Mouse (Mus musculus) C2C12 (cell line): Measurements from ENCODE around the gene Bid. TPM values are rescaled to one million over a fixed set of nuclear protein-coding genes. Genes with fewer than 3 reads are reported as not detected.
"Not testable (repeated sequence)": the region's sequence is repeated elsewhere in the genome, so short reads cannot be mapped to it uniquely, and the experiment has no call there.

ENCODE experiments used
- H3K27me3 ChIP-seq: one replicate; pipeline ENCODE4 v1.6.1; 2011; ENCODE audit not compliant: control insufficient read depth, insufficient read depth, insufficient read length
- H3K36me3 ChIP-seq: one replicate; pipeline ENCODE4 v1.6.1; 2011; ENCODE audit not compliant: control insufficient read depth, insufficient read depth
- H3K4me3 ChIP-seq: one replicate; pipeline ENCODE4 v1.5.1; 2011; ENCODE audit warnings: mild to moderate bottlenecking, control low read depth; ENCODE audit not compliant: poor library complexity, insufficient read depth, severe bottlenecking
- H3K79me2 ChIP-seq: one replicate; pipeline ENCODE4 v1.6.1; 2011; ENCODE audit not compliant: control insufficient read depth, insufficient read depth
- H3K79me3 ChIP-seq: one replicate; pipeline ENCODE4 v1.6.1; 2011; ENCODE audit warnings: low read depth, control low read depth
- H3ac ChIP-seq: one replicate; pipeline ENCODE3; 2011; ENCODE audit warnings: low read depth; ENCODE audit not compliant: control insufficient read depth, insufficient read length
- CEBPB ChIP-seq: IDR thresholded peaks from one replicate; pipeline ENCODE4 v1.6.1; 2011; ENCODE audit warnings: low read depth, mild to moderate bottlenecking, control low read depth, moderate library complexity
- CTCF ChIP-seq: IDR thresholded peaks from one replicate; pipeline ENCODE4 v1.5.1; 2011; ENCODE audit not compliant: control insufficient read depth, insufficient read depth, insufficient read length
- FOSL1 ChIP-seq: IDR thresholded peaks from one replicate; pipeline ENCODE4 v1.8.0; 2011; ENCODE audit warnings: mild to moderate bottlenecking, low read length; ENCODE audit not compliant: poor library complexity, insufficient read depth, severe bottlenecking
- MAX ChIP-seq: IDR thresholded peaks from one replicate; pipeline ENCODE4 v1.6.1; 2011; ENCODE audit warnings: mild to moderate bottlenecking, control low read depth
- MYOD1 ChIP-seq: IDR thresholded peaks from one replicate; pipeline ENCODE4 v1.6.1; 2011; ENCODE audit warnings: low read depth; ENCODE audit not compliant: control insufficient read depth, insufficient read length
- MYOG ChIP-seq: IDR thresholded peaks from one replicate; pipeline ENCODE4 v1.6.1; 2011; ENCODE audit not compliant: control insufficient read depth, insufficient read length; ENCODE audit errors: extremely low read depth
- USF1 ChIP-seq: IDR thresholded peaks from one replicate; pipeline ENCODE4 v1.6.1; 2011; ENCODE audit warnings: low read depth, mild to moderate bottlenecking, control low read depth, moderate library complexity
- polyA plus RNA-seq: library from polyadenylated mRNA; unstranded; fragments of >200 nt; fragmentation: generic; extraction: Trizol; gene quantifications from one replicate; pipeline ENCODE4 v1.2.1, GENCODE M21; 2012; ENCODE audit warnings: missing spikeins

Bid gene
- polyA plus RNA-seq, 1 experiment, result 48.1 TPM

DNA sequence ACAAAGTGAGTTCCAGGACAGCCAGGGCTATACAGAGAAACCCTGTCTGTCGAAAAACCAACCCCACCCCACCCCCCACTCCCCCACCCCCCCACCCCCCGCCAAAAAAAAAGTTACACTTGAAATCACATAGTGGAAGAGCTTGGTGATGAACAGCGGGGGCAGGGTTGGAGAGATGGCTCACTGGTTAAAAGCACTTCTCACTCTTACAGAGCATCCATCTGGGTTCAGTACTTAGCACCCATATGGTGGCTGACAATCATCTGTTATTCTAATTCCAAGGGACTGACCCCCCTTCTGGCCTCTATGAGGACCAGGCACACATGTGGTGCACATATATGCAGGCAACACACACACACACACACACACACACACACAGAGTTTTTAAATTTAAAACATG, 1.3 kb upstream of the Bid start:
- H3K79me2 ChIP-seq, result peaks cover 35% of the 10 kb centered on the region
- H3K36me3 ChIP-seq, result peaks cover 11% of the 10 kb centered on the region
- H3K27me3 ChIP-seq, result no peaks in the 10 kb centered on the region
- TF ChIP-seq CTCF (no peak), FOSL1 (no peak), MAX (no peak), CEBPB (no peak), MYOG (no peak), USF1 (no peak), MYOD1 (no peak)
- no peak overlapping the region for H3K4me3 ChIP-seq
- H3K79me3 ChIP-seq, result peaks cover 30% of the 10 kb centered on the region
- no peak overlapping the region for H3ac ChIP-seq

DNA sequence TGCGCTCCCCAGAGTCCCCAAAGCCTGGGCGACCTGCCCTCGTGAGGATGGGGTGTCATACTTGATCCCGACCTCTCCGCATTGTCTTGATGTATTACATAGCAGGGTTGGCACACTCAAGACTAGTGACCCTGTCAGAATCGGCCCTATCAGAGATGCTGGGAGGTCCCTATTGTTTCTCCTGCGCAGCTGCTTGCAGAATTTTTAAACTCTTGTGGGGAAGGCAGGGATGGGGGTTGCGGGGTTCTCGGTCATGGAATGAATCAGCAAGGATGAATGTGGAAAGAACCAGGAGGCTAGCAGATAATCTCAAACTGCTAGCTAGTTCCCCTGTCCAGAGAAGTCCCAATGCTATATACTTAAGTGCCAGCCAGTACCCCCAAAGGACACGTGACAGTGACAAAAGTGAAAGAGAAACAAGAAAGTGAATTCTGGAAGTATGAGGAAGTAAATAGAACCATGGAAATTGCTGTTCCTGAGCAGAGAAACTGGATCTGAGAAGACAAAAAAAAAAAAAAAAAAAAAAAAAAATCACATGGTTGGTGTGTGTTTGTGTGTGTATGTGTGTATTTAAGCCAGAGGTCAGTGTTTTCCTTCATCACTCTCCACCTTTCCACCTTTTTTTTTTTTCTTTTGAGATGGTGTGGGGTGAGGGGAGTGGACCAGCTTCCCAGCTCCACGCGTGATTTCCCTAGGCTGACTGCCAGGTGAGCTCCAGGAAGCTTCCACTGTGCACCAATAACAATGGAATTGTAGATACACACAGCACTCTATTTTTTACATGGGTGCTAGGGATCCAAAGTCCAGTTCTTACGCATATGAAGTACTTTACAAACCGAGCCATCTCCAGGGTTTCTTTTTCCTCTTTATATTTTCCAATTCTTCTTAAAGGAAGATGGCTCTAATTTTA, 574 bp upstream of the Bid start:
- Histone ChIP-seq H3K36me3 (peaks cover 14% of the 10 kb centered on the region), H3K79me3 (peaks cover 37% of the 10 kb centered on the region), H3ac (peak overlapping the region; percentile 20), H3K79me2 (peaks cover 42% of the 10 kb centered on the region), H3K4me3 (peak overlapping the region; percentile 82)
- not testable (repeated sequence) for H3K27me3 ChIP-seq

DNA sequence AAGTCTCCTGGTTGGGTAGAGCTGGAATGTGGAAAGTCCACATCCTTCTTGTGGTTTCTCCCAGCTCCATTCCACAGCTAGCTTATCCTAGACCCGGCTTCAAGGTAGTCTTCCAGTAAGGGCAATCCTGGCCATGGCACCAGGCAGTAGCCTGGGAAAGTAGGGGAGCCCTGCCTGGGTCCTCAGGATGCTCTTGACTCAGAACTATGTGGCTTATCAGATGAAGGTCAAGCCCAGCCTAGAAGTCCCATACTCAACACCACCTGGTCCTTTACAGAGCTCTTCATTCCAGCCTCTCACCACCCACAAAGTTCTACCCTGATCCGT, 1.0 kb downstream of the Bid start:
- Histone ChIP-seq H3K27me3 (no peaks in the 10 kb centered on the region), H3K79me2 (peaks cover 59% of the 10 kb centered on the region), H3K79me3 (peaks cover 52% of the 10 kb centered on the region), H3K36me3 (peaks cover 27% of the 10 kb centered on the region), H3K4me3 (peak overlapping the region; percentile 82), H3ac (peak overlapping the region; percentile 83)
- TF ChIP-seq CEBPB (no peak), MYOG (no peak), MYOD1 (no peak), FOSL1 (no peak), USF1 (no peak), CTCF (no peak), MAX (no peak)

DNA sequence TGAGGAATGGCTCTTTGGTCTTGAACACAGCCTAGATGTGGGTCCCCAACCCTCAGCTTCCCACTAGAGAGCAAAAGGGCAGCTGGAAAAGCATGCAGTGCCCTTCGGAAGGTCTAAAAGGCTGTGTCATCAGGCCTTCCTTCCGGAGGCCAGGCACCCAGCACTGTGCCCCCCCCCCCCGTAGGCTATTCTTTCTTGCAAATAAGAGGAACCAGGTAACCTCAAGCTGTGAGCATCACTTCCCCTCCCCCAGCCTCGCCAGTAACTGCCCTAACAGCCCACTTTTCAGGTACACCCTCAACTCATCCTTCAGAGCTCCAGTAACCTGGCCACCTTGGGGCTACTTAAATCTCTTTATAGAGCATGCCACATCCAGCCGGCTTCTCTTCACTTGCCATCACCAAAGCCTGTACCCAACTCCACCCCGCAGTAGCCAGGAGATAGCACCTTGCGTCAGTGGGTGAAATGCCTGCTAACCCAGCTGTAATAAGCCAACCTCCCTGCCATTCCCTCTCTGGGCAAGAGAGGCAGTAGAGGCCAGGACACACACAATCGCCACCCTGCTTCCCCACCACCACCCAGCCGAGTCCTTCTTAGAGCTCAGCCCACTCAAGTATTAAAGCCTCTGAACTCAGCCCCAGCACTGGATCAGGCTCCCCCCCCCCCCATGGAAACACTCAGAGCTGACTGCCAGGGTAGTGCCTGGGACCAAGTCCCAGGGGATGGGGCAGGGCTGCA, 1.6 kb downstream of the Bid start:
- TF ChIP-seq MAX (no peak), CTCF (peak; percentile 18), FOSL1 (no peak), MYOD1 (peak; percentile 2), USF1 (no peak)

DNA sequence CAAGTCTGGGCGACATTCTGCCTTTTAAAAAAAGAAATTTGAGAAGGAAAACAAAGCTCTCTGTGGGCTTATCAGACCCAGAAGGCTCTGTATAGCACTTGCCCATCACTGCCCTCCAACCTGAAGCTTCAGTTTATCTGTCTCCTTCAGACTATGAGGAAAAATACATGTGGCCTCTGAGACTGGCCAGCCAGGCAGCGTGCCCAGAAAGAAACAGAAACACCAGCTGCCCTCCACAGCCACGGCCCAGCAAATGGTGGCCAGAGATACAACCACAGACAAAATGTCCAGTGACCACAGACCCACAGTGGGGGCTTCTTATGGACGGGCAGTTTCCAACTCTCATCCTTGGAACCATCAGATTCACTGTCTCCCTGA, 2.1 kb downstream of the Bid start:
- H3K36me3 ChIP-seq, result peaks cover 33% of the 10 kb centered on the region
- TF ChIP-seq FOSL1 (no peak), MAX (no peak), MYOD1 (peak; percentile 7), CEBPB (no peak), MYOG (no peak), USF1 (no peak)
- H3K79me3 ChIP-seq, result peaks cover 61% of the 10 kb centered on the region
- H3K4me3 ChIP-seq, result peak overlapping the region; percentile 82
- H3ac ChIP-seq, result peak overlapping the region; percentile 8
- no peaks in the 10 kb centered on the region for H3K27me3 ChIP-seq
- H3K79me2 ChIP-seq, result peaks cover 70% of the 10 kb centered on the region

More for the DNA sequence above, 1.6 kb downstream of the Bid start:
- peaks cover 64% of the 10 kb centered on the region for H3K79me2 ChIP-seq
- peak overlapping the region; percentile 82 for H3K4me3 ChIP-seq
- H3K36me3 ChIP-seq, result peaks cover 28% of the 10 kb centered on the region
- H3ac ChIP-seq, result peak overlapping the region; percentile 61
- H3K27me3 ChIP-seq, result no peaks in the 10 kb centered on the region
- H3K79me3 ChIP-seq, result peaks cover 56% of the 10 kb centered on the region

DNA sequence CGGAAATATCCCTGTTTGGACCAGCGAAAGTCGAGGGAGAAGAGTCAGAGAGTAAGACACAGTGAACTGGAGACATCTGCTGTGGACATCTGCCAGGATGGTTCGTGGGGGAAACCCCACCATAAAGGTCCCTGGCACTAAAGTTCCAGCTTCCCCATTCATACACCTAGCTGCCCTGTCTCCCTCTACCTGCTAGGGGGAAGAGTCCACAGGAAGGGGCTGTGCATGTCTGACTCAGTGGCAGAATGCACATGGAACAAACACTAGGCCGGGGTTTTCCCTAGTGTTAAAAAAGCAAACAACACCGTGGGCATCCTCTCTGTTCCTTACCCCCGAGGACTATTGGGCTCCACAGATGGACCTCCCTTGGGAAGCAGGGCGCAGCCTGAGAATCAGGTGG, 2.9 kb downstream of the Bid start:
- Histone ChIP-seq H3K36me3 (peaks cover 35% of the 10 kb centered on the region), H3K4me3 (no peak overlapping the region), H3ac (no peak overlapping the region), H3K79me2 (peaks cover 73% of the 10 kb centered on the region), H3K79me3 (peaks cover 63% of the 10 kb centered on the region), H3K27me3 (no peaks in the 10 kb centered on the region)
- TF ChIP-seq FOSL1, result no peak
- TF ChIP-seq USF1, result no peak
- no peak for TF ChIP-seq MYOG
- no peak for TF ChIP-seq MYOD1
- TF ChIP-seq MAX, result no peak
- TF ChIP-seq CTCF, result no peak
- TF ChIP-seq CEBPB, result no peak
